Mouse (Mus musculus) brain, embryonic 18.5 days (tissue): Measurements from ENCODE around the gene Gimap1.
A peak's percentile ranks its signal among the peaks of the same experiment; 100 is the strongest.

ENCODE experiments used
- DNase-seq: peaks from one replicate; pipeline ENCODE4 v3.0.0-alpha.2; 2012; ENCODE audit warnings: low read depth, low spot score

Gene Gimap1

GRCm38 (mm10) chr6:48740501-48741169 is 1.8 kb downstream of the Gimap1 start:
- no peak for DNase-seq

GRCm38 (mm10) chr6:48741273-48741672 is 2.4 kb downstream of the Gimap1 start:
- no peak for DNase-seq

GRCm38 (mm10) chr6:48741711-48742206 is 2.9 kb downstream of the Gimap1 start:
- no peak for DNase-seq

- no peak for DNase-seq
Observed at GRCm38 (mm10) chr6:48742422-48743351, 3.8 kb downstream of the Gimap1 start.

- DNase-seq, result no peak
Observed at GRCm38 (mm10) chr6:48745490-48745889, 6.6 kb downstream of the Gimap1 start.

- DNase-seq, result no peak
Observed at GRCm38 (mm10) chr6:48745959-48746889, 7.4 kb downstream of the Gimap1 start, which contains the start of gene Gimap5. Gimap5 (plus strand) TSS chr6:48746197.

- no peak for DNase-seq
Observed at GRCm38 (mm10) chr6:48747091-48747966, 8.5 kb downstream of the Gimap1 start.

GRCm38 (mm10) chr6:48763567-48764270 is 24.9 kb downstream of the Gimap1 start:
- no peak for DNase-seq

GRCm38 (mm10) chr6:48764496-48764895 is 25.6 kb downstream of the Gimap1 start:
- DNase-seq, result no peak

GRCm38 (mm10) chr6:48768178-48768869 is 29.5 kb downstream of the Gimap1 start:
- DNase-seq, result no peak

- DNase-seq, result no peak
Observed at GRCm38 (mm10) chr6:48768933-48769332, 30.1 kb downstream of the Gimap1 start.

- no peak for DNase-seq
Observed at GRCm38 (mm10) chr6:48770696-48771095, 31.8 kb downstream of the Gimap1 start, which contains the start of gene Gimap3. Gimap3 (minus strand) TSS chr6:48770851.

- peak; percentile 16 for DNase-seq
Observed at GRCm38 (mm10) chr6:48772030-48772429, 33.2 kb downstream of the Gimap1 start.

GRCm38 (mm10) chr6:48784406-48784805 is 45.6 kb downstream of the Gimap1 start:
- no peak for DNase-seq

- DNase-seq, result no peak
Observed at GRCm38 (mm10) chr6:48785189-48785588, 46.3 kb downstream of the Gimap1 start.

- DNase-seq, result no peak
Observed at GRCm38 (mm10) chr6:48785601-48786000, 46.7 kb downstream of the Gimap1 start.

- DNase-seq, result no peak
Observed at GRCm38 (mm10) chr6:48787867-48788266, 49.0 kb downstream of the Gimap1 start.
